Mouse (Mus musculus): ENCODE data around the gene Olfr554.
A peak's percentile ranks its signal among the peaks of the same experiment; 100 is the strongest.
"Not testable (repeated sequence)": the region's sequence is repeated elsewhere in the genome, so short reads cannot be mapped to it uniquely, and the experiment has no call there.

Olfr554 gene

GRCm38 (mm10) chr7:102638132-102638531, at the start of gene Olfr554:
Gene Olfr554 (plus strand): TSS chr7:102638432.
- no peak for DNase-seq

DNA sequence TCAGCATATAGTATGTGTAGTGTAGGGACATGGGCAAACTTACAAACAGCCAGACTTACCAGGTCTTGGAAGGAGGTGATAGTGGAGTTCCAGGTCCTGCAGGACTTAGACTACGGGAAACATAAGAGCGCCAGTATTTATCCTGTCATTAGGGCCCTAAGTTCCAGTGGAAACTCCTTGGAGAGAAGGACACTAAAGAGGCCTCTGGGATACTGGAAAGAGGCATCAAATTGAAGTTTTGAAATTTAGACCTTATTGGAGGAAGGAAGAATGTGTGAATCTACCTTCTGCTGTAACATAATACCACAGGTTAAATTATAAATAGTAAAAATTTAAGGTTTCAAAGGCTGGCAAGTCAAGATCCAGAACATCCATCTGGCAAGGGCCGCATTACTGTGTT, 46.4 kb upstream of the Olfr554 start, which contains the start of gene Olfr551:
Olfr551 (minus strand) TSS at position 101 of the 400 bp plus-strand sequence.
- no peak for DNase-seq

DNA sequence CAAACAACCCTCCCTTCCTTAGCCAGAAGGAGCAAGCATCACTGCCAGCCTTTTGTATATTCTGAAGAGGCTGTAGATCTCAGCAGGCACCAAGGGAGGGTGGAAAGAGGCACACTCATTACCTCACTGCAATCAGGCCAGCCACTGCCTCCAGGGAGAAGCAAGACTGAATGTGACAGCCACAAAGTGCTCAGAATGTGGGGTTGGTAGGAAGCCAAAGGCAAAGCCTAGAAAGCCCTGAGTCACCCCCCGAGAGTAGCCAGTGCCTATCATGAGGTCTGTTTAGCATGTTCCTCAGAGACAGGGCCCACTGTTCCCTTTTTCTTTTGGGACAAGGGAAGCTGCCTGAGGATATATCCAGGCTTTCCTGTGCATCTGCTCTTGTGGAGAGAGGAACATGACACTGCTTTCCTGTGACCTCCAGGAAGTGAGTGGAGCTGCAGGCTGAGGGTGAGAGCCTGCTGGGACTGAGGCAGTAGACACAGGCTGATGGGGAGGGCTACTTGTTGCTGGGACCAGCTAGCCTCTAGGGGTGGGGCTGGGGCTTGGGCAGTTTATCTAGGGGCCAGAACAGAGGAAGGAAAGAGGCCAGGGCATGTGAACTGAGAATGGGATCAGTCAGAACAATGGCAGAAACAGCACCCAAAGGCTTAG, 40.7 kb upstream of the Olfr554 start, which contains the start of gene Olfr552:
Olfr552 (plus strand) TSS at position 393 of the 654 bp plus-strand sequence.
- no peak for DNase-seq

GRCm38 (mm10) chr7:102618118-102618517, 20.1 kb upstream of the Olfr554 start, which contains the start of gene Olfr553:
Gene Olfr553 (minus strand): TSS chr7:102618218.
- no peak for DNase-seq

DNA sequence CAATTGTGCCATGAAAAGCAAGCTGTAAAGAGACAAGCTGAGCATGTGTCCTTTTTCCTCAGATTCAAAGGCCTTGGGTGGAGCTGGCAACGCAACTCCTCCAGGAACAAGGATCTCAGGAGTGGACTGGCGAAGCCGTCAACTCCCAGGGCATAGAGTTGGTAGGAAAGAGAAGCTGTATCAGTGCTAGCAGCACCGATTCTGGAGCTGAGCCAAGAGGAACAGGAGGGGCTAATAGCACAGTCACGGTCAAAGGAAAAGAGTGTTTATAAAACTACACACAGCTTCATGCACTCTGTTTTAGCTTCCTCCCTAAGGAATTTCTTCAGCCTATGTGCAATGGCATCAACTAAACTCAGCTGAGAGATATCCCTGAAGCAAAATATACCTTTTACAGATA, 18.6 kb upstream of the Olfr554 start:
- no peak for DNase-seq

GRCm38 (mm10) chr7:102620368-102620767, 17.9 kb upstream of the Olfr554 start:
- not testable (repeated sequence) for DNase-seq

- DNase-seq = peak; percentile 7
These were observed 1.6 kb upstream of the Olfr554 start for GRCm38 (mm10) chr7:102636665-102637064.

- DNase-seq = not testable (repeated sequence)
These were observed 6.7 kb downstream of the Olfr554 start for GRCm38 (mm10) chr7:102644945-102645344.

GRCm38 (mm10) chr7:102658523-102658922, 20.3 kb downstream of the Olfr554 start, which contains the start of gene Olfr555:
Gene Olfr555 (plus strand): TSS chr7:102658823.
- no peak for DNase-seq

DNA sequence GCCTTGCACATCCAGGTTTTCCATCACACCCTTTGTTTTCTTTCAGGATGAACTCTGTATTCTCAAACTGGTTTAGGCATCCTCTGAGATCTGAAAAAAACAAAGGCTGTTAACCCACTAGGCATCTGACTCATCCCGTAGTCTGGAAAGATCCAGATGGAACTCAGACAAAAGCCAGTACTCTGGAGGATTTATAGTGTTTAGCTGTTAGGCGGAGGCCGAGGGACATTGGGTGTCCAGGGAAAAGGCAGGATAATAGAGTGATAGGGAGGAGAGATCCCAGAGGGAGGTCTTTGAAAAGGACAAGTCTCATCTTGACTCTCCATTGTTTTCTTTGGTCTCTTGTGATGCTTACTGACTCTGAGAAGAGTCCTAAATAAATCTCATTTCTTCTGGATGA, 26.4 kb downstream of the Olfr554 start, which contains the start of gene Olfr556:
Olfr556 (plus strand) TSS at position 301 of the 400 bp plus-strand sequence.
- no peak for DNase-seq

GRCm38 (mm10) chr7:102665378-102665777, 27.1 kb downstream of the Olfr554 start:
- DNase-seq = no peak

- DNase-seq = no peak
These were observed 38.0 kb downstream of the Olfr554 start for GRCm38 (mm10) chr7:102676225-102676624.

- no peak for DNase-seq
These were observed 43.7 kb downstream of the Olfr554 start for GRCm38 (mm10) chr7:102681916-102682315.

DNA sequence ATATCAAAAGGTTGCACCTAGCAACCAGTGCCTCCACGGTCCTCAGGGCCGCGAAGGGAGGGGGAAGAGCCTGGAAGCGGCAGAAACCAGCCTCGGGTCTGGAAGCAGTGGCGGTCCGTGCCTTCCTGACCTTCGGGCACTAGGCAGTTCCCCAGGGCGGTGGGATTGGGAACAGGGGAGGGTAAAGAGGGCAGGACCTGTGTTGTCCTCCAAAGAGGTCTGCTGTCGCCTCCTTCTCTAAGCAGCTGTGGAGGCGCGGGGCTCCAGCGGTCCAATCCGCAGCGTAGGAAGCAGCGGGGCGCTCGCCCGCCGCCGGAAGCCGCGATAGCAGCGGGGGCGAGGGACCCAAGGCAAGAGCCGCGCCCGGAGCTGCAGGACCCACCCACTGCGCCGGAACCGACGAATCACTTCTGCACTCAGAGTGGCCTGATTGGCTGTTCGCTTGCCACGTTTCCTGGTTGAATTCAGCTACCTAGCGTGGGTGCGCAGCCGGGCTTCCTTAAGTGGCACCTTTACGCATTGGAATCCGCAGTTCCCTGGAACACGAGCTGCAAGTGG, 48.8 kb downstream of the Olfr554 start, which contains the start of gene Trim68:
Trim68 (minus strand) TSS at position 384 of the 558 bp plus-strand sequence.
- peak; percentile 90 for DNase-seq

Data from kidney, adult 11 months (tissue).